Mouse (Mus musculus) forebrain, embryonic 12.5 days (tissue): ENCODE results near the gene Crygn. TPM values are rescaled to one million over a fixed set of nuclear protein-coding genes. Genes with fewer than 3 reads are reported as not detected.

Experiments used
- ATAC-seq: fragments of 200-750 bp; cut with Nextera tagmentation; 2 replicates; pipeline ENCODE4 v1.8.0; 2017; ENCODE audit warnings: moderate TSS enrichment; ENCODE audit not compliant: low FRiP score
- H3K27ac ChIP-seq: fragments of 300-500 bp; sonication (generic); 2 replicates; pipeline ENCODE4 v1.5.1; 2016; ENCODE audit warnings: mild to moderate bottlenecking
- H3K27me3 ChIP-seq: fragments of 300-500 bp; sonication (generic); 2 replicates; pipeline ENCODE4 v1.6.1; 2016; ENCODE audit warnings: mild to moderate bottlenecking
- H3K36me3 ChIP-seq: fragments of 300-500 bp; sonication (generic); replicated peaks from 2 replicates; pipeline ENCODE4 v1.6.1; 2016; ENCODE audit warnings: mild to moderate bottlenecking
- H3K4me1 ChIP-seq: fragments of 300-500 bp; sonication (generic); 2 replicates; pipeline ENCODE4 v1.6.1; 2016
- H3K4me2 ChIP-seq: fragments of 300-500 bp; sonication (generic); 2 replicates; pipeline ENCODE4 v1.6.1; 2016; ENCODE audit warnings: mild to moderate bottlenecking, moderate library complexity
- H3K4me3 ChIP-seq: fragments of 300-500 bp; sonication (generic); replicated peaks from 2 replicates; pipeline ENCODE4 v1.5.1; 2016; ENCODE audit warnings: mild to moderate bottlenecking
- H3K9ac ChIP-seq: fragments of 300-500 bp; sonication (generic); 2 replicates; pipeline ENCODE4 v1.6.1; 2016; ENCODE audit warnings: mild to moderate bottlenecking
- H3K9me3 ChIP-seq: fragments of 300-500 bp; sonication (generic); 2 replicates; pipeline ENCODE4 v1.6.1; 2016
- WGBS: fragments of 180-500 bp; shearing (Covaris S2); methylation state at CpG from one replicate; pipeline ENCODE4 v1.1.7; 2016; 5-methylcytosine and 5-hydroxymethylcytosine counted together
- polyA plus RNA-seq: library from polyadenylated mRNA; unstranded; fragments of >200 nt; fragmentation: Nextera tagmentation; extraction: Ambion mirVana; gene quantifications from 2 replicates; pipeline ENCODE4 v1.2.1, GENCODE M21; 2016

Crygn gene
- polyA plus RNA-seq, 1 experiment from 2014 or later: not detected

DNA sequence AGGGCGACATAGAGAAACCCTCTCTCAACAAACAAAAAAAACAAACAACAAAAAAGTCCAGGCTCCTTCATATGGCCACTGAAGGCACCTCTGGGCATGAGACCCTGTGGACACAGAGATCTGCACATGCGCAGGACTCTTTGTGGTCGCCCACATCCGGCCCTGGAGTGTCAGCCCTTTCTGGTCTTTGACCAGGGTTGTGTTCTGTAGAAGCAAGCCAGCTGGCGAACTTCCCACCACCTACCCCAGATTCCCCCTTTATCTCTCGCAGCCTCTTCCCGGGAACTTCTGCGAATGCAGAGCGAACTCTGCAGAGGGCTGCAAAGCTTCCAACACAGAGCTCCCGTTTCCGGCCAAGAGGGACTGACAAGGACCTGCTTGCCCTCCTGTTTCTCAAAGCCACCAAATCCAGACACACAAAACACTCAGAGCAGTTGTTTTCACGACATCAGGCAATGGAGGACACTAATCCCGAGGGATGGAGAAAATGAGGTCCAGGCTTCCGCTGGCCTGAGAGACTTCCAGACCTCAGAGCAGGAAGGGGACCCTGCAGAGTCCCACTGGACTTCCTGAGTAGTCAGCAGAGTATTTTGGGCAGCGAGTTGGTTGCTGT is 18.6 kb downstream of the Crygn start:
- Histone ChIP-seq H3K36me3 (no peaks in the 10 kb centered on the region), H3K4me2 (no peak overlapping the region), H3K9me3 (no peaks in the 10 kb centered on the region), H3K4me1 (no peaks in the 10 kb centered on the region), H3K27ac (no peak overlapping the region), H3K4me3 (no peak overlapping the region), H3K9ac (no peak overlapping the region), H3K27me3 (no peaks in the 10 kb centered on the region)
- WGBS: 76% methylated on average over 15 of the region's 15 CpGs
- ATAC-seq: no peak

DNA sequence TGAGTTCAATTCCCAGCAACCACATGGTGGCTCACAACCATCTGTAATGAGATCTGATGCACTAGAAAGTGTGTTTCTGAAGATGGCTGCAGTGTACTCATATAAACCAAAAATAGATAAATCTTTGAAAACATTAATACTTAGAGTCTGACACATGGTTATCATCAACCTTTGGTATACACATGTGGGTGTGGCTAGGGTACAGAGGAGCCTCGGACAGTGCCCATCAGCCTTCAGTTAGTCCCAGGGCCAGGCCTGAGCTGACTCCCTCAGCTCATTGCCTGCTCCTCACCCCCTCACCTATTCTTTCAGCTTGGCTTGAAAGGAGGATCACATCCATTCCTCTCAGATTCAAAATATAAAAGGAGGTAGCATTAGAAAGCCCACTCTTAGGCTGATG is 19.3 kb downstream of the Crygn start:
- Histone ChIP-seq H3K9me3 (no peaks in the 10 kb centered on the region), H3K9ac (no peak overlapping the region), H3K4me3 (no peak overlapping the region), H3K4me1 (0 out of 2 replicates have a peak, but pooled peaks cover under 1% of the 10 kb centered on the region), H3K27ac (no peak overlapping the region), H3K27me3 (no peaks in the 10 kb centered on the region), H3K36me3 (no peaks in the 10 kb centered on the region), H3K4me2 (no peak overlapping the region)
- no peak for ATAC-seq
- 78% methylated on average over 1 of the region's 1 CpGs for WGBS

DNA sequence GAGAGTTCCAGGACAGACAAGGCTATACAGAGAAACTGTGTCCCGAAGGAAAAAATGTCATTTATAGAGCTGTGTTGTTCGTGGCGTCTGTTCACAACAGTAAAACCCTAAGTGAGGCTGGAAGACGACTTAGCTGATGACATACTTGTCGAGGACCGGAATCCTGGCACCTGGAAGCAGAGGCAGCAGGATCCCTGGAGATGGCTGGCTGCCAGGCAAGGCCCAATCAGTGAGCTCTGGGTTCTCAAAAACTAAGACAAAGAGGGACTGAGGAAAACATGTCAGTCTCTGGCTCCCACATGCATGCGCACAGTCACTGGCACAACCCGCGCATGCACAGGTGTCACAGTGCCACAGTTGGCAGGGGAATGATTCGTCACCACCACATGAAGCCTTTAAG is 20.2 kb downstream of the Crygn start:
- Histone ChIP-seq H3K9me3 (no peaks in the 10 kb centered on the region), H3K36me3 (no peaks in the 10 kb centered on the region), H3K4me1 (peaks cover 8% of the 10 kb centered on the region), H3K4me2 (no peak overlapping the region), H3K4me3 (no peak overlapping the region), H3K27ac (no peak overlapping the region), H3K9ac (no peak overlapping the region), H3K27me3 (no peaks in the 10 kb centered on the region)
- WGBS: 91% methylated on average over 10 of the region's 10 CpGs
- ATAC-seq: no peak

GRCm38 (mm10) chr5:24733771-24734426 is 23.9 kb downstream of the Crygn start:
- Histone ChIP-seq H3K4me1 (peaks cover 23% of the 10 kb centered on the region), H3K4me2 (no peak overlapping the region), H3K36me3 (no peaks in the 10 kb centered on the region), H3K27me3 (peaks cover 35% of the 10 kb centered on the region), H3K9me3 (no peaks in the 10 kb centered on the region), H3K9ac (no peak overlapping the region), H3K27ac (no peak overlapping the region), H3K4me3 (no peak overlapping the region)
- ATAC-seq: no peak
- 65% methylated on average over 7 of the region's 7 CpGs for WGBS

- H3K27ac ChIP-seq: no peak overlapping the region
- no peak overlapping the region for H3K4me3 ChIP-seq
- H3K27me3 ChIP-seq: peaks cover 42% of the 10 kb centered on the region
- 5% methylated on average over 8 of the region's 8 CpGs for WGBS
- peaks cover 23% of the 10 kb centered on the region for H3K4me1 ChIP-seq
- no peak overlapping the region for H3K9ac ChIP-seq
- H3K9me3 ChIP-seq: no peaks in the 10 kb centered on the region
- peak; percentile 41 for ATAC-seq
- H3K4me2 ChIP-seq: no peak overlapping the region
- H3K36me3 ChIP-seq: no peaks in the 10 kb centered on the region
These were observed 24.7 kb downstream of the Crygn start for GRCm38 (mm10) chr5:24733134-24733533.

GRCm38 (mm10) chr5:24730986-24731385 is 26.8 kb downstream of the Crygn start:
- Histone ChIP-seq H3K27ac (no peak overlapping the region), H3K4me1 (peaks cover 23% of the 10 kb centered on the region), H3K4me3 (peak overlapping the region; percentile 45), H3K4me2 (peak overlapping the region; percentile 65), H3K9ac (no peak overlapping the region), H3K27me3 (peaks cover 46% of the 10 kb centered on the region), H3K36me3 (no peaks in the 10 kb centered on the region), H3K9me3 (no peaks in the 10 kb centered on the region)
- 3% methylated on average over 15 of the region's 15 CpGs for WGBS
- ATAC-seq: no peak

- Histone ChIP-seq H3K27me3 (peaks cover 46% of the 10 kb centered on the region), H3K27ac (no peak within 1 kb of the TSS)
- ATAC-seq: 0 out of 2 replicates have a peak, but pooled peaks have one; percentile 7
These were observed 27.3 kb downstream of the Crygn start, which contains the start of gene Wdr86 for GRCm38 (mm10) chr5:24730488-24730871. Gene Wdr86, minus strand, starts transcription at chr5:24730727.

GRCm38 (mm10) chr5:24729797-24730487 is 27.9 kb downstream of the Crygn start:
- H3K27ac ChIP-seq: no peak overlapping the region
- peak overlapping the region; percentile 53; the same call in 1 of the 2 replicates for H3K9ac ChIP-seq
- H3K9me3 ChIP-seq: no peaks in the 10 kb centered on the region
- H3K4me3 ChIP-seq: peak overlapping the region; percentile 45
- peaks cover 26% of the 10 kb centered on the region for H3K4me1 ChIP-seq
- whole genome bisulfite sequencing: 1% methylated on average over 49 of the region's 49 CpGs
- H3K27me3 ChIP-seq: peaks cover 46% of the 10 kb centered on the region
- peak; percentile 5; the same call in 1 of the 2 replicates for ATAC-seq
- peak overlapping the region; percentile 65 for H3K4me2 ChIP-seq
- H3K36me3 ChIP-seq: no peaks in the 10 kb centered on the region

More at GRCm38 (mm10) chr5:24730488-24730871, 27.3 kb downstream of the Crygn start, which contains the start of gene Wdr86:
- H3K4me3 ChIP-seq: peak within 1 kb of the TSS; percentile 45
- H3K36me3 ChIP-seq: no peaks in the 10 kb centered on the region
- WGBS: under 1% methylated on average over 22 of the region's 23 CpGs
- H3K4me1 ChIP-seq: peaks cover 23% of the 10 kb centered on the region
- H3K9me3 ChIP-seq: no peaks in the 10 kb centered on the region
- H3K4me2 ChIP-seq: peak within 1 kb of the TSS; percentile 65
- H3K9ac ChIP-seq: peak within 1 kb of the TSS; percentile 53; the same call in 1 of the 2 replicates

DNA sequence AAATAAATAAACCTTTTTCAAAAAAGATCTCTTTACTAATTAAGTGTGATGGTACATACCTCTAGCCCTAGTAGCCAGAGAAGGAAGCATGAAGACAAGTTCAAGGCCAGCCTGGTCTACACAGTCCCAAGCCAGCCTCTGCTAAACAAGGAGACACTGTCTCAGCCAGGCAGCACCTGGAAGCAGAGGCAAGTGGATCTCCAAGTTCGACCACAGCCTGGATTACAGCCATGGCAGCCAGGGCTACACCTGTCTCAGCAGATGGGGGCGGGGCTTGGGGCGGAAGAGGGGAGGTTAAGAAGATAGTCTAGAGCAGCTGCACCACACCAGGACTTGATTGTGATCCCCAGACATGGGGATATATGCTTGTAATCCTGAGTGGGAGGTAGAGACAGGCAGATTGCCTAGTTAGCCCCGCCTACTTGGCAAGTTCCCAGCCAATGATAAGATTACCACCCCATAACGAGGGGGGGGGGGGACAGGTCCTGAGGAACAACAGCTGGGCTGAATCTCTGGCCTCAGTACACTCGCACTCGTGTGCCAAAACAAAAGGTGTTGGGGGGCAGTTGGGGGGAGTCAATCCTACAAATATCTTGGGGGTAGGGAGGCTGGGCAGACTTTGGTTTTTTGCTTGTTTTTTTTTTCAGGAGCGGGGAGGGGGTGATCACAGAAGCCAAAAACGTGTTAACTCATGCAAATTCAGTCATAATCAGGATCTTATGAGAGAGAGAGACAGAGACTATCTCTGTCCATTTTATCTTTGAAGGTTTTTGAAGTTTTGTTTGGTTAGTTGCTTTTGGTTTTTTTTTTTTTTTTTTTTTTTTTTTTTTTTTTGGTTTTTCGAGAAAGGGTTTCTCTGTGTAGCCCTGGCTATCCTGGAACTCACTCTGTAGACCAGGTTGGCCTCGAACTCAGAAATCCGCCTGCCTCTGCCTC is 30.6 kb downstream of the Crygn start:
- 73% methylated on average over 12 of the region's 12 CpGs for WGBS
- Histone ChIP-seq H3K27me3 (peaks cover 42% of the 10 kb centered on the region), H3K36me3 (no peaks in the 10 kb centered on the region), H3K4me3 (no peak overlapping the region), H3K4me1 (peaks cover 27% of the 10 kb centered on the region), H3K9me3 (no peaks in the 10 kb centered on the region), H3K9ac (no peak overlapping the region), H3K27ac (no peak overlapping the region), H3K4me2 (no peak overlapping the region)
- ATAC-seq: no peak

DNA sequence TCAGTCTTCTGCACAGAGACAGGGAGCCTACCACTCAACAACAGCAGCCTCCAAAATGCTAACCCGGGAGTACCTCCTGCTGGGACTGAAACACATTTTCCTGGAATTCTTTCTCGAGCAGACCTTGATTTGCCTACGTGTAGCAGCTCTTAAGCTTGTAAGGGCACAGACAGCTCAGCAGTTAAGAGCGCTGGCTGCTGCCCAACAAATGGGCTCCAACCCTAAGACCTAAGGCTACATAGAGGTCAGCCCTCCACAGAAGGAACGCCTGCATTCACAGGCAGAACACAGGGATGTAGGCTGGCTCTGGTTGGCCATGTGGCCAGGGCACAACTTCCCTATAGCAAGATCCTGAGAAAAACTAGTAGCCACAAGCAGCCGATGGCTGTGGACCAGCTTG is 31.9 kb downstream of the Crygn start:
- no peak for ATAC-seq
- Histone ChIP-seq H3K4me2 (no peak overlapping the region), H3K9ac (no peak overlapping the region), H3K9me3 (no peaks in the 10 kb centered on the region), H3K27ac (no peak overlapping the region), H3K27me3 (peaks cover 30% of the 10 kb centered on the region), H3K4me3 (no peak overlapping the region), H3K4me1 (peaks cover 25% of the 10 kb centered on the region), H3K36me3 (no peaks in the 10 kb centered on the region)
- 74% methylated on average over 6 of the region's 6 CpGs for WGBS

- ATAC-seq: no peak
- Histone ChIP-seq H3K27me3 (peaks cover 19% of the 10 kb centered on the region), H3K36me3 (no peaks in the 10 kb centered on the region), H3K4me3 (no peak overlapping the region), H3K9ac (no peak overlapping the region), H3K4me2 (no peak overlapping the region), H3K9me3 (no peaks in the 10 kb centered on the region), H3K27ac (0 out of 2 replicates have a peak overlapping the region, but pooled peaks have one; percentile 11), H3K4me1 (peaks cover 14% of the 10 kb centered on the region)
- WGBS: 65% methylated on average over 5 of the region's 5 CpGs
These were observed 33.0 kb downstream of the Crygn start for GRCm38 (mm10) chr5:24724805-24725204.

- Histone ChIP-seq H3K4me1 (peaks cover 12% of the 10 kb centered on the region), H3K9me3 (no peaks in the 10 kb centered on the region), H3K36me3 (no peaks in the 10 kb centered on the region), H3K4me2 (no peak overlapping the region), H3K9ac (no peak overlapping the region), H3K27me3 (peaks cover 13% of the 10 kb centered on the region), H3K27ac (no peak overlapping the region), H3K4me3 (no peak overlapping the region)
- 79% methylated on average over 5 of the region's 5 CpGs for WGBS
- ATAC-seq: no peak
These were observed 33.6 kb downstream of the Crygn start for GRCm38 (mm10) chr5:24724270-24724634.
